Mouse (Mus musculus) bone marrow macrophage, adult 2 months (primary cell): Measurements from ENCODE around the gene Olfr101. TPM values are rescaled to one million over a fixed set of nuclear protein-coding genes. Genes with fewer than 3 reads are reported as not detected.
A peak's percentile ranks its signal among the peaks of the same experiment; 100 is the strongest.

Experiments
- H3K27ac ChIP-seq: 2 replicates; pipeline ENCODE4 v1.5.1; 2012; ENCODE audit warnings: low read depth, low read length; ENCODE audit not compliant: insufficient read depth
- H3K4me1 ChIP-seq: 2 replicates; pipeline ENCODE4 v1.6.1; 2012; ENCODE audit warnings: low read length; ENCODE audit not compliant: control insufficient read depth, insufficient read depth
- H3K4me3 ChIP-seq: 2 replicates; pipeline ENCODE4 v1.5.1; 2012; ENCODE audit warnings: mild to moderate bottlenecking, low read length, moderate library complexity; ENCODE audit not compliant: insufficient read depth
- CTCF ChIP-seq: IDR thresholded peaks from 2 replicates; pipeline ENCODE4 v1.5.1; 2012; ENCODE audit warnings: low read depth, mild to moderate bottlenecking, low read length, moderate library complexity
- POLR2A ChIP-seq: IDR thresholded peaks from 2 replicates; pipeline ENCODE4 v1.6.1; 2012; ENCODE audit warnings: mild to moderate bottlenecking, low read depth, low read length, borderline replicate concordance
- polyA plus RNA-seq: library from polyadenylated mRNA; stranded (reverse); fragments of >200 nt; gene quantifications from 2 replicates; pipeline ENCODE4 v1.2.4, GENCODE M21; 2012; ENCODE audit not compliant: missing spikeins, insufficient read depth, insufficient read length

The Olfr101 gene
- polyA plus RNA-seq = not detected in 2 replicates

- no peaks in the 10 kb centered on the region for H3K4me1 ChIP-seq
- H3K4me3 ChIP-seq = no peak within 1 kb of the TSS
- TF ChIP-seq POLR2A = no peak
- no peak within 1 kb of the TSS for H3K27ac ChIP-seq
These were observed at the start of gene Olfr101 for GRCm38 (mm10) chr17:37304213-37304612. Gene Olfr101 (minus strand): TSS chr17:37304313.

DNA sequence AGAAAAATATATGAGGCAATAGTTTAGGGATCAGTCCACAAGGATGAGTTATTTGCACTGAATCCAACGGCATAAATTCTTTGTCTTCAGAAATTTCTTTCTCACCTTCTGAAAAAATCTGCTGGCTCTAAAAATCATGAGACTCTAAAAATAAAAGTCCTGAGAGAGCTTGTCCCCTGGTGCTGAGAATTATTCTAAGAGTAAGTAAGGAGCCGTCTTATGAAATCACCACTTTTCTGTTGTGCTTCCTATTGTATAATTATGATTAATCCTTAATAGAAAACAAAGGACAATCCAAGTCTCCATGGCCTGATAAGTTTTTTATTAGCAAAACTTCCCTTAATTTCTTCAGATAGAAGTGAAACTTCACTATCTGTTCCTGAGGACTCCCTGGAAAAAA, 35.5 kb upstream of the Olfr101 start, which contains the start of gene Olfr103:
Gene Olfr103, minus strand, starts transcription at position 101 of the 400 bp plus-strand sequence.
- no peak for TF ChIP-seq CTCF
- no peak for TF ChIP-seq POLR2A
- H3K27ac ChIP-seq = no peak within 1 kb of the TSS

DNA sequence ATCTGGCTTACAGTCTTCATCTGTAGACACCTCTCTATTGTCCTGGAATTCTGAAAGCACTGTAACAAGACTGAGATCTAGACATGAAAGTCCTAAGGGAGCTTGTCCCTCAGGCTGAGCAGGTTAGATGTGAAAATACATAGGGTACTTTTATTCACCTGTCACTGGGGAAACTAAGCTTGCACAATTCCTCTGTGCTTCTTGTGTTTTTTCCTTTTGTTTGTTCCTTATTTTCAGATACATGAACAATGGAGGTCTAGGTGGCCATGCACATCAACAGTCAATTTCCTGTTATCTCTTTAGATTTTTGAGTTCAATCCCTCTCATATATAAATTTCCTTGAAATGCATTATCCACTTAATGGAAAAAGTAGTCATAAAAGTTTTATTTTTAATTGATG, 12.8 kb upstream of the Olfr101 start, which contains the start of gene Olfr102:
Gene Olfr102, minus strand, starts transcription at position 101 of the 400 bp plus-strand sequence.
- TF ChIP-seq CTCF = no peak
- TF ChIP-seq POLR2A = no peak
- Histone ChIP-seq H3K27ac (no peak within 1 kb of the TSS), H3K4me1 (no peaks in the 10 kb centered on the region), H3K4me3 (no peak within 1 kb of the TSS)

More for the DNA sequence above, 35.5 kb upstream of the Olfr101 start, which contains the start of gene Olfr103:
- no peak within 1 kb of the TSS for H3K4me3 ChIP-seq
- no peaks in the 10 kb centered on the region for H3K4me1 ChIP-seq

GRCm38 (mm10) chr17:37310146-37310699, 6.1 kb upstream of the Olfr101 start:
- no peak overlapping the region for H3K27ac ChIP-seq
- no peaks in the 10 kb centered on the region for H3K4me1 ChIP-seq
- H3K4me3 ChIP-seq = no peak overlapping the region
- TF ChIP-seq POLR2A = no peak
- no peak for TF ChIP-seq CTCF

- TF ChIP-seq CTCF = no peak
- TF ChIP-seq POLR2A = no peak
- H3K27ac ChIP-seq = no peak overlapping the region
- H3K4me3 ChIP-seq = no peak overlapping the region
- no peaks in the 10 kb centered on the region for H3K4me1 ChIP-seq
These were observed 4.4 kb upstream of the Olfr101 start for GRCm38 (mm10) chr17:37308483-37308882.

DNA sequence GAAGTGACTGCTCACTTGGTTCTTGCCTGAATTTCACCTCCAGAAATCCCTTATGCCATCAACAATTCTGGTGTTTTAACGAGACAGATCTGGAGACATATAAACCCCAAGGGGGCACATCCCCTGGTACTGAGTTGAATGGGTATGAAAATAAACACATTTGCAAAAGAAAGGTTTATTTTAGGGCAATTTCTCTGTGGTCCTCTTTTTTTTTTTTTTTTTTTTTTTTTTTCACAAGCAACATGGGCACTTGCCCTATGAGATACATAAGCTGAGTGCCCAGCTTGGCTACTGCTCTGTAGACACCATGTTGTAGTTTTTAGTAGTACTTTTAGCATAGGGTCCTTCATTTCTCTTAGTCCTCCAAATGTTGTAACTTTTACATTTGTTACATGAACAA, 20.8 kb downstream of the Olfr101 start, which contains the start of gene Olfr99:
Gene Olfr99, minus strand, starts transcription at position 101 of the 400 bp plus-strand sequence.
- Histone ChIP-seq H3K4me1 (peaks cover 4% of the 10 kb centered on the region; the same call in 1 of the 2 replicates), H3K27ac (no peak within 1 kb of the TSS), H3K4me3 (no peak within 1 kb of the TSS)
- TF ChIP-seq POLR2A = no peak
- no peak for TF ChIP-seq CTCF

DNA sequence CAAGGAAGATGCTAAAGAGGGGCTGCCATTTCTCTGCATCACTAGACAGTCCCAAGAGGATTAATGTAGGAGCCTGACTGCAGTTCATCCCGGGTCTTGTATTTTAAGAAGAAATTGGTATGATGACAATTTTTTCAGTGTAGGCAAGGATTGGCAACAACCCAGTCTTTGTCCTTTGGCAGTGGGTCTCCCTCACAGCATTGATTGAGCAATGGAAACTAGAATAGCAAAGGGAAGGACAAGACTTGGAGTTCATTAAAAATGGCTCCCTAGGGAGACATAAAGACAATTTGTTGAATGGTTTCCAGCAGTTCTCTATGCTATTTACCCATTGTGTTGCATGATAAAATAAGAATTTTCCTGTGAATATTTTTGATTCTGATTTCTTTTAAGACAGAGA, 23.8 kb downstream of the Olfr101 start:
- no peak overlapping the region for H3K27ac ChIP-seq
- H3K4me3 ChIP-seq = no peak overlapping the region
- peaks cover 7% of the 10 kb centered on the region for H3K4me1 ChIP-seq
- no peak for TF ChIP-seq POLR2A
- TF ChIP-seq CTCF = no peak

DNA sequence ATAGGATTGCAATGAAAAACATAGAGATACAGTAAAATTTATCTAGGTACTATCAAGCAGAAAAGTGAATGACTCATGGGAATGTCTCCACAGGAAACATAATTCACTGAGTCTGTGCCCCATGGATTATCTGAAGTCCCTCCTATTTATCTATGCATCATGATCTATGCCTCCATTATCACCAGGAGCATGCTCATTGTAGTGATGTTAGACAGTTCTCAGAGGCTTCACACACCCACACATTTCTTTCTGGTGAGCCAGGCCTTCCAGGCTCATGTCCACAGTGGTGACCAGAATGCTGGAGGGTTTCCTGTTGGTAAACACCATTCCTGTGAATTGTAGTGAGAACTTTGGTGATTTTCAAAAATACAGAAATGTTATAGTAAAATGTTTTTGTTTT, 27.5 kb downstream of the Olfr101 start:
- Histone ChIP-seq H3K4me3 (no peak overlapping the region), H3K27ac (no peak overlapping the region), H3K4me1 (peaks cover 17% of the 10 kb centered on the region)
- TF ChIP-seq CTCF = no peak
- no peak for TF ChIP-seq POLR2A

- Histone ChIP-seq H3K27ac (peak overlapping the region; percentile 52), H3K4me3 (no peak overlapping the region), H3K4me1 (peaks cover 17% of the 10 kb centered on the region)
- no peak for TF ChIP-seq CTCF
- no peak for TF ChIP-seq POLR2A
These were observed 28.4 kb downstream of the Olfr101 start for GRCm38 (mm10) chr17:37275626-37276248.

- peak overlapping the region; percentile 49 for H3K27ac ChIP-seq
- peaks cover 14% of the 10 kb centered on the region for H3K4me1 ChIP-seq
- TF ChIP-seq CTCF (no peak), POLR2A (no peak)
- peak overlapping the region; percentile 69 for H3K4me3 ChIP-seq
These were observed 33.4 kb downstream of the Olfr101 start for GRCm38 (mm10) chr17:37270702-37271092.
